Comparison of ENCODE assay signal across 26 mouse cellular contexts in genomic region chr5:30655526-30656195, GRCm38 (mm10). TPM values are rescaled to one million over a fixed set of nuclear protein-coding genes. Genes with fewer than 3 reads are reported as not detected.
"Had no signal": no experiment of that assay in that cellular context is flagged by ENCODE, and none has a peak within 500 bp of the region (broad histone marks: within the 10 kb centered on the region; RNA-seq: fewer than 3 reads in every experiment).

No protein-coding gene starts in this region.

- H3K4me1 ChIP-seq: hindbrain, embryonic 13.5 days; hindbrain, embryonic 15.5 days; limb, embryonic 13.5 days; limb, embryonic 15.5 days had no signal

- H3K4me2 ChIP-seq: heart, embryonic 13.5 days; heart, embryonic 15.5 days; hindbrain, embryonic 13.5 days; hindbrain, embryonic 15.5 days; limb, embryonic 13.5 days; limb, embryonic 15.5 days; liver, embryonic 12.5 days had no signal

- H3K9ac ChIP-seq: heart, embryonic 13.5 days; heart, embryonic 15.5 days; hindbrain, embryonic 15.5 days; limb, embryonic 13.5 days; limb, embryonic 15.5 days; liver, embryonic 12.5 days had no signal

- H3K27ac ChIP-seq: heart, embryonic 13.5 days; heart, embryonic 15.5 days; hindbrain, embryonic 13.5 days; hindbrain, embryonic 15.5 days; hindbrain, postnatal 0 days; layer of hippocampus, adult 2 months; left cerebral cortex, adult 2 months; limb, embryonic 13.5 days; limb, embryonic 15.5 days; liver, embryonic 12.5 days had no signal

- H3K4me3 ChIP-seq: heart, embryonic 10.5 days; heart, embryonic 13.5 days; heart, embryonic 15.5 days; hindbrain, embryonic 13.5 days; hindbrain, embryonic 15.5 days; layer of hippocampus, adult 2 months; left cerebral cortex, adult 2 months; limb, embryonic 13.5 days; limb, embryonic 15.5 days; liver, embryonic 12.5 days had no signal

- H3K27me3 ChIP-seq: heart, embryonic 13.5 days; heart, embryonic 15.5 days; hindbrain, embryonic 13.5 days; hindbrain, embryonic 15.5 days; limb, embryonic 13.5 days; limb, embryonic 15.5 days; liver, embryonic 12.5 days had no signal

- H3K9me3 ChIP-seq: heart, embryonic 10.5 days; heart, embryonic 13.5 days; heart, embryonic 15.5 days; hindbrain, embryonic 13.5 days; hindbrain, embryonic 15.5 days; limb, embryonic 15.5 days; liver, embryonic 12.5 days had no signal

- ATAC-seq: hindbrain, postnatal 0 days; intestine, embryonic 16.5 days; liver, embryonic 12.5 days had no signal

- DNase-seq: gastrocnemius, postnatal 14 days; gastrocnemius, postnatal 36 days; heart, adult 18-20 months; heart, postnatal 14 days; heart, postnatal 36 days; kidney, adult 11 months; kidney, adult 2 months; kidney, adult 9 months; kidney, postnatal 10 days; kidney, postnatal 25 days; kidney, postnatal 4 days; left cerebral cortex, postnatal 4 days had no signal

RNA-seq across cellular contexts. Expression of gene Dpysl5, which starts 55.7 kb away (rescaled TPM):
- total RNA-seq: hematopoietic stem cell, adult 5-6 weeks; liver, adult 2 months had no signal
